Mouse (Mus musculus) midbrain, postnatal 0 days (tissue): ENCODE data around the gene Ablim2. TPM values are rescaled to one million over a fixed set of nuclear protein-coding genes. Genes with fewer than 3 reads are reported as not detected.

Experiments
- ATAC-seq: fragments of 200-750 bp; cut with Nextera tagmentation; 2 replicates; pipeline ENCODE4 v1.8.0; 2017; ENCODE audit warnings: moderate number of reproducible peaks, mild to moderate bottlenecking, moderate TSS enrichment, moderate library complexity; ENCODE audit not compliant: low FRiP score
- DNase-seq: peaks from one replicate; pipeline ENCODE4 v3.0.0-alpha.2; 2015; ENCODE audit warnings: low spot score
- H3K27ac ChIP-seq: fragments of 300-500 bp; sonication (generic); 2 replicates; pipeline ENCODE4 v1.5.1; 2014; ENCODE audit warnings: low read depth, mild to moderate bottlenecking, low read length, mixed read lengths
- H3K27me3 ChIP-seq: fragments of 300-500 bp; sonication (generic); 2 replicates; pipeline ENCODE4 v1.6.1; 2014; ENCODE audit warnings: low read length, control low read depth, mixed read lengths; ENCODE audit not compliant: insufficient read depth
- H3K36me3 ChIP-seq: fragments of 300-500 bp; sonication (generic); 2 replicates; pipeline ENCODE4 v1.6.1; 2014; ENCODE audit warnings: low read length, control low read depth, mixed read lengths; ENCODE audit not compliant: insufficient read depth
- H3K4me1 ChIP-seq: fragments of 300-500 bp; sonication (generic); 2 replicates; pipeline ENCODE4 v1.6.1; 2014; ENCODE audit warnings: mild to moderate bottlenecking, control low read depth, antibody characterized with exemption, low read length, mixed read lengths; ENCODE audit not compliant: insufficient read depth
- H3K4me2 ChIP-seq: fragments of 300-500 bp; sonication (generic); 2 replicates; pipeline ENCODE4 v1.6.1; 2014; ENCODE audit warnings: low read depth, mild to moderate bottlenecking, low read length, mixed read lengths; ENCODE audit not compliant: poor library complexity, severe bottlenecking
- H3K4me3 ChIP-seq: fragments of 300-500 bp; sonication (generic); 2 replicates; pipeline ENCODE4 v1.5.1; 2014; ENCODE audit warnings: low read depth, mild to moderate bottlenecking, low read length, moderate library complexity
- H3K9ac ChIP-seq: fragments of 300-500 bp; sonication (generic); replicated peaks from 2 replicates; pipeline ENCODE4 v1.6.1; 2014; ENCODE audit warnings: mild to moderate bottlenecking, low read length, moderate library complexity, mixed read lengths; ENCODE audit not compliant: poor library complexity, severe bottlenecking
- H3K9me3 ChIP-seq: fragments of 300-500 bp; sonication (generic); 2 replicates; pipeline ENCODE4 v1.6.1; 2016; ENCODE audit warnings: low read length, control low read depth
- CTCF ChIP-seq: IDR thresholded peaks from 2 replicates; pipeline ENCODE4 v1.5.1; 2016; ENCODE audit warnings: antibody characterized with exemption, mild to moderate bottlenecking
- WGBS: fragments of 180-500 bp; shearing (Covaris S2); extraction: QIAGEN DNeasy Blood & Tissue Kit; methylation state at CpG from one replicate; pipeline ENCODE4 v1.1.7; 2014; 5-methylcytosine and 5-hydroxymethylcytosine counted together
- polyA plus RNA-seq: library from polyadenylated mRNA; unstranded; fragments of >200 nt; fragmentation: Nextera tagmentation; extraction: Ambion mirVana; gene quantifications from 2 replicates; pipeline ENCODE4 v1.2.1, GENCODE M21; 2015
- total RNA-seq: library from RNA; depleted of rRNA; stranded (reverse); fragments of >200 nt; gene quantifications from 2 replicates; pipeline ENCODE4 v1.2.3, GENCODE M21; 2014

Ablim2 gene
- total and polyA plus RNA-seq, 2 experiments from 2014 or later, result 32.2 to 44.9 TPM

- Histone ChIP-seq H3K36me3 (no peaks in the 10 kb centered on the region), H3K27ac (no peak overlapping the region), H3K4me1 (no peaks in the 10 kb centered on the region), H3K4me2 (no peak overlapping the region), H3K9me3 (no peaks in the 10 kb centered on the region), H3K9ac (0 out of 2 replicates have a peak overlapping the region, but pooled peaks have one; percentile 1), H3K4me3 (no peak overlapping the region), H3K27me3 (no peaks in the 10 kb centered on the region)
- 57% methylated on average over 6 of the region's 6 CpGs for WGBS
- TF ChIP-seq CTCF, result no peak
- no peak for ATAC-seq
- no peak for DNase-seq
These were observed 16.4 kb downstream of the Ablim2 start for GRCm38 (mm10) chr5:35774137-35774424.

- Histone ChIP-seq H3K27ac (no peak overlapping the region), H3K4me3 (no peak overlapping the region), H3K27me3 (no peaks in the 10 kb centered on the region), H3K4me1 (no peaks in the 10 kb centered on the region), H3K4me2 (no peak overlapping the region), H3K9ac (no peak overlapping the region), H3K9me3 (no peaks in the 10 kb centered on the region), H3K36me3 (no peaks in the 10 kb centered on the region)
- TF ChIP-seq CTCF, result no peak
- no peak for ATAC-seq
- no peak for DNase-seq
- WGBS, result 66% methylated on average over 3 of the region's 3 CpGs
These were observed 23.4 kb downstream of the Ablim2 start for GRCm38 (mm10) chr5:35781116-35781515.

- TF ChIP-seq CTCF, result no peak
- Histone ChIP-seq H3K9ac (no peak overlapping the region), H3K4me1 (no peaks in the 10 kb centered on the region), H3K36me3 (no peaks in the 10 kb centered on the region), H3K4me3 (no peak overlapping the region), H3K27me3 (no peaks in the 10 kb centered on the region), H3K4me2 (no peak overlapping the region), H3K27ac (no peak overlapping the region), H3K9me3 (no peaks in the 10 kb centered on the region)
- no peak for DNase-seq
- no peak for ATAC-seq
- 59% methylated on average over 10 of the region's 10 CpGs for WGBS
These were observed 25.0 kb downstream of the Ablim2 start for GRCm38 (mm10) chr5:35782648-35783180.

GRCm38 (mm10) chr5:35785853-35786252, 28.2 kb downstream of the Ablim2 start:
- H3K4me3 ChIP-seq, result no peak overlapping the region
- H3K9ac ChIP-seq, result no peak overlapping the region
- no peak overlapping the region for H3K27ac ChIP-seq
- H3K4me1 ChIP-seq, result no peaks in the 10 kb centered on the region
- TF ChIP-seq CTCF, result no peak
- no peaks in the 10 kb centered on the region for H3K36me3 ChIP-seq
- no peak overlapping the region for H3K4me2 ChIP-seq
- WGBS, result 73% methylated on average over 7 of the region's 7 CpGs
- ATAC-seq (no peak), DNase-seq (no peak)
- no peaks in the 10 kb centered on the region for H3K27me3 ChIP-seq
- no peaks in the 10 kb centered on the region for H3K9me3 ChIP-seq

GRCm38 (mm10) chr5:35787847-35788246, 30.2 kb downstream of the Ablim2 start:
- Histone ChIP-seq H3K36me3 (no peaks in the 10 kb centered on the region), H3K4me3 (no peak overlapping the region), H3K27me3 (no peaks in the 10 kb centered on the region), H3K4me2 (no peak overlapping the region), H3K9me3 (no peaks in the 10 kb centered on the region), H3K27ac (no peak overlapping the region), H3K9ac (no peak overlapping the region), H3K4me1 (no peaks in the 10 kb centered on the region)
- 89% methylated on average over 12 of the region's 12 CpGs for WGBS
- no peak for TF ChIP-seq CTCF
- ATAC-seq (no peak), DNase-seq (no peak)

- Histone ChIP-seq H3K27ac (no peak overlapping the region), H3K9ac (no peak overlapping the region), H3K4me2 (no peak overlapping the region), H3K4me1 (no peaks in the 10 kb centered on the region), H3K9me3 (no peaks in the 10 kb centered on the region), H3K27me3 (no peaks in the 10 kb centered on the region), H3K36me3 (no peaks in the 10 kb centered on the region), H3K4me3 (no peak overlapping the region)
- no peak for ATAC-seq
- 82% methylated on average over 6 of the region's 6 CpGs for WGBS
- DNase-seq, result no peak
- no peak for TF ChIP-seq CTCF
These were observed 31.0 kb downstream of the Ablim2 start for GRCm38 (mm10) chr5:35788719-35789118.
